Mouse (Mus musculus) heart, postnatal 36 days (tissue): Measurements from ENCODE around the gene Nectin4. TPM values are rescaled to one million over a fixed set of nuclear protein-coding genes. Genes with fewer than 3 reads are reported as not detected.

Experiments used
- total RNA-seq, 2 experiments: library from RNA; stranded (reverse); gene quantifications; 2 replicates each; pipeline ENCODE4 v1.2.3; 2021

The Nectin4 gene
- total RNA-seq, 2 experiments from 2014 or later = 0.08 to 0.30 TPM

Other genes with a start within 250 kb of the Nectin4 start
- 1,000 to 10,000 TPM; 1,165 to 1,188 TPM for gene Sdhc, start 219.5 kb upstream of the Nectin4 start, total RNA-seq
- under 1 TPM in 1 of 2 experiments, not detected in 1; 0.44 TPM for gene Mpz, start 219.4 kb upstream of the Nectin4 start, total RNA-seq
- 100 to 1,000 TPM; 222 to 295 TPM for gene Pcp4l1, start 173.8 kb upstream of the Nectin4 start, total RNA-seq
- under 1 TPM in 1 of 2 experiments, not detected in 1; 0.08 TPM for gene Nr1i3, start 156.1 kb upstream of the Nectin4 start, total RNA-seq
- 10 to 100 TPM; 81.8 to 82.7 TPM for gene Tomm40l, start 147.6 kb upstream of the Nectin4 start, total RNA-seq
- 1 to 10 TPM in 1 of 2 experiments, under 1 TPM in 1; 0.75 to 2.0 TPM for gene Apoa2, start 145.0 kb upstream of the Nectin4 start, total RNA-seq
- gene Fcer1g, start 135.7 kb upstream of the Nectin4 start, total RNA-seq = 10 to 100 TPM; 13.3 to 16.3 TPM
- under 1 TPM; 0.50 to 0.92 TPM for gene Adamts4, start 119.7 kb upstream of the Nectin4 start, total RNA-seq
- 1,000 to 10,000 TPM; 1,421 to 1,530 TPM for gene Ndufs2, start 118.7 kb upstream of the Nectin4 start, total RNA-seq
- 10 to 100 TPM; 14.5 to 19.7 TPM for gene B4galt3, start 99.8 kb upstream of the Nectin4 start, total RNA-seq
- gene Ppox, start 88.9 kb upstream of the Nectin4 start, total RNA-seq = 10 to 100 TPM; 13.2 to 14.2 TPM
- gene Usp21, start 82.1 kb upstream of the Nectin4 start, total RNA-seq = 10 to 100 TPM; 22.1 to 22.3 TPM
- 10 to 100 TPM; 84.9 to 88.8 TPM for gene Ufc1, start 75.1 kb upstream of the Nectin4 start, total RNA-seq
- gene Dedd, start 41.0 kb upstream of the Nectin4 start, total RNA-seq = 10 to 100 TPM; 21.3 to 24.2 TPM
- 10 to 100 TPM; 27.7 to 28.4 TPM for gene Nit1, start 24.5 kb upstream of the Nectin4 start, total RNA-seq
- 10 to 100 TPM; 79.4 to 95.6 TPM for gene Pfdn2, start 24.4 kb upstream of the Nectin4 start, total RNA-seq
- gene Klhdc9, start 9.3 kb upstream of the Nectin4 start, total RNA-seq = not detected
- gene Arhgap30, start 18.9 kb downstream of the Nectin4 start, total RNA-seq = 1 to 10 TPM; 2.7 to 2.9 TPM
- 10 to 100 TPM; 41.0 to 52.1 TPM for gene Usf1, start 41.2 kb downstream of the Nectin4 start, total RNA-seq
- 1 to 10 TPM; 1.2 to 1.6 TPM for gene Tstd1, start 48.8 kb downstream of the Nectin4 start, total RNA-seq
- 10 to 100 TPM; 38.7 to 43.2 TPM for gene F11r, start 67.4 kb downstream of the Nectin4 start, total RNA-seq
- gene Alyref2, start 133.4 kb downstream of the Nectin4 start, total RNA-seq = 1 to 10 TPM; 2.1 to 3.3 TPM
- gene Itln1, start 165.2 kb downstream of the Nectin4 start, total RNA-seq = not detected
- gene Cd244a, start 189.1 kb downstream of the Nectin4 start, total RNA-seq = under 1 TPM; 0.38 to 0.50 TPM
- gene Ly9, start 237.3 kb downstream of the Nectin4 start, total RNA-seq = under 1 TPM; 0.19 to 0.38 TPM